Mouse (Mus musculus) forebrain, embryonic 10.5 days (tissue): Measurements from ENCODE around the gene Agmat. TPM values are rescaled to one million over a fixed set of nuclear protein-coding genes. Genes with fewer than 3 reads are reported as not detected.
A peak's percentile ranks its signal among the peaks of the same experiment; 100 is the strongest.

Experiments used
- DNase-seq: peaks from one replicate; pipeline ENCODE4 v3.0.0-alpha.2; 2017; ENCODE audit warnings: low spot score; ENCODE audit errors: extremely low spot score
- H3K27ac ChIP-seq: fragments of 300-500 bp; sonication (generic); 2 replicates; pipeline ENCODE4 v1.5.1; 2016; ENCODE audit warnings: mild to moderate bottlenecking
- H3K27me3 ChIP-seq: fragments of 300-500 bp; sonication (generic); 2 replicates; pipeline ENCODE4 v1.6.1; 2016; ENCODE audit warnings: mild to moderate bottlenecking; ENCODE audit not compliant: poor library complexity, severe bottlenecking
- H3K36me3 ChIP-seq: fragments of 300-500 bp; sonication (generic); replicated peaks from 2 replicates; pipeline ENCODE4 v1.6.1; 2016; ENCODE audit warnings: mild to moderate bottlenecking, moderate library complexity
- H3K4me1 ChIP-seq: fragments of 300-500 bp; sonication (generic); 2 replicates; pipeline ENCODE4 v1.6.1; 2016
- H3K4me3 ChIP-seq: fragments of 300-500 bp; sonication (generic); 2 replicates; pipeline ENCODE4 v1.5.1; 2016; ENCODE audit warnings: mild to moderate bottlenecking, moderate library complexity
- H3K9me3 ChIP-seq: fragments of 300-500 bp; sonication (generic); 2 replicates; pipeline ENCODE4 v1.6.1; 2016; ENCODE audit warnings: mild to moderate bottlenecking, moderate library complexity
- WGBS: fragments of 180-500 bp; shearing (Covaris S2); methylation state at CpG from one replicate; pipeline ENCODE4 v1.1.7; 2016; 5-methylcytosine and 5-hydroxymethylcytosine counted together
- polyA plus RNA-seq: library from polyadenylated mRNA; unstranded; fragments of >200 nt; fragmentation: Nextera tagmentation; extraction: Ambion mirVana; gene quantifications from 2 replicates; pipeline ENCODE4 v1.2.1, GENCODE M21; 2016

Gene Agmat
- polyA plus RNA-seq, 1 experiment from 2014 or later = not detected

DNA sequence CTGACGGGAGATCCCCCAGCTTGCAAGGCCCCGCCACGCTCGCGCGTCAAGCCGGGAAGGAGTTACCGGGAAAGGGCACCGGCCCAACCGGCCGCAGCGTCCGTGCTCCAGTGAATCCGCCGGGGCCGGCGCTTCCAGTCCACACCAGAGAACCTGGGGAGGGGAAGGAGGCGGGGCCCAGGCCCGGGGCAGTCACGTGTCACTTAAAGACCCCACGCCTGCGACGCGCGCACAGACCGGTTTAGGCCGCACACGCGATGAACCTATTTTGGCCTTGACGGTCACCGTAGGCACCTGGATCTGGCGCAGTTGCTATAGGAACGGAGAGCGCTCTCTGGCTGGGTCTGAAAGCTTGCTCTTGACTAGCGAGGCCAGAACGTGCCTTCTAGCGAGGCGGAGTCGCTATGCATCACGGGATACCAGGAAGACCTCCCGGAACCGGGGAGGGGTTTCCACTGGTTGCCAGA lies 44.1 kb downstream of the Agmat start, which contains the start of gene Dnajc16:
TSS of gene Dnajc16 (minus strand) at position 408 of the 467 bp plus-strand sequence.
- Histone ChIP-seq H3K27ac (peak within 1 kb of the TSS; percentile 94), H3K9me3 (no peaks in the 10 kb centered on the region), H3K4me3 (peak within 1 kb of the TSS; percentile 86), H3K4me1 (peaks cover 49% of the 10 kb centered on the region), H3K36me3 (peaks cover 19% of the 10 kb centered on the region), H3K27me3 (no peaks in the 10 kb centered on the region)
- WGBS = under 1% methylated on average over 42 of the region's 42 CpGs
- DNase-seq = peak; percentile 99

DNA sequence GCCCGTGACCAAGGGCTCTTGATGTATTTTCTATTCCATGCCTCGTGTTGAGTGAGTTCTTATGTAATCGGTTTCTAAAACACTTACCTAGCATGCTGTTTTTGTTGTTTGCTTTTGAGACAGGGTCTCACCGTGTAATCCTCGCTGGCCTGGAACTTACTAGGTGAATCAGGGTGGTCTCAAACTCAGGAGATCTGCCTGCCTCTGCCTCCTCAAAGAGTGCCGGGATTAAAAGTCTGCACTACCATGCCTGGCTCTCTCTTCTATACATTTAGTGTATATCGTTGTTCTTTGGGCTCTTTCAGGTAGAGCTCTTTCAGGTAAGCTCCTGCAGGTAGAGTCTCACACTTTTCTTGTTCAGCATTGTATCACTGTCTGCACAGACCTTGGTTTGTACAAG lies 45.0 kb downstream of the Agmat start:
- Histone ChIP-seq H3K4me3 (no peak overlapping the region; the same call in 1 of the 2 replicates), H3K36me3 (peaks cover 20% of the 10 kb centered on the region), H3K9me3 (no peaks in the 10 kb centered on the region), H3K4me1 (peaks cover 49% of the 10 kb centered on the region), H3K27me3 (no peaks in the 10 kb centered on the region), H3K27ac (no peak overlapping the region)
- 87% methylated on average over 7 of the region's 7 CpGs for WGBS
- no peak for DNase-seq

DNA sequence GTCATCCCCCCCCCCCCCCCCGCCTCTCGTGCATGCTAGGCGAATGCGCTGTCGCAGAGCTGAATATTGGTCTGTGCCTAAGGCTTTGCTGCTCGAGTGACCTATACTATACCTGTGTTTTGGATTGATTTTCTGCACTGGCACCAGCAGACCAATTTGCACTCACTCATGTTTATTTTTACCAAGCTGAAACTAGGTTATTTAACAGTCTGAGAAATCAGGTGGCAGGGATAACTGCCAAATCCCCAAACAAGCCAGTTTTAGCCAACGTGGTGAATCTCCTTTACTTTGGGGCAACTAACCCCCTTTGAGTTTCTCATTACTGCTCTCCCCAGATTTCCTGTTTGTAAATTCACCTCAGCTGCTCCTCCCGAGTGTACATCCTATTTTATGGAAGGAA lies 45.5 kb downstream of the Agmat start:
- Histone ChIP-seq H3K9me3 (no peaks in the 10 kb centered on the region), H3K4me1 (peaks cover 49% of the 10 kb centered on the region), H3K27ac (no peak overlapping the region), H3K36me3 (peaks cover 24% of the 10 kb centered on the region), H3K27me3 (no peaks in the 10 kb centered on the region), H3K4me3 (no peak overlapping the region)
- 88% methylated on average over 8 of the region's 8 CpGs for WGBS
- no peak for DNase-seq

DNA sequence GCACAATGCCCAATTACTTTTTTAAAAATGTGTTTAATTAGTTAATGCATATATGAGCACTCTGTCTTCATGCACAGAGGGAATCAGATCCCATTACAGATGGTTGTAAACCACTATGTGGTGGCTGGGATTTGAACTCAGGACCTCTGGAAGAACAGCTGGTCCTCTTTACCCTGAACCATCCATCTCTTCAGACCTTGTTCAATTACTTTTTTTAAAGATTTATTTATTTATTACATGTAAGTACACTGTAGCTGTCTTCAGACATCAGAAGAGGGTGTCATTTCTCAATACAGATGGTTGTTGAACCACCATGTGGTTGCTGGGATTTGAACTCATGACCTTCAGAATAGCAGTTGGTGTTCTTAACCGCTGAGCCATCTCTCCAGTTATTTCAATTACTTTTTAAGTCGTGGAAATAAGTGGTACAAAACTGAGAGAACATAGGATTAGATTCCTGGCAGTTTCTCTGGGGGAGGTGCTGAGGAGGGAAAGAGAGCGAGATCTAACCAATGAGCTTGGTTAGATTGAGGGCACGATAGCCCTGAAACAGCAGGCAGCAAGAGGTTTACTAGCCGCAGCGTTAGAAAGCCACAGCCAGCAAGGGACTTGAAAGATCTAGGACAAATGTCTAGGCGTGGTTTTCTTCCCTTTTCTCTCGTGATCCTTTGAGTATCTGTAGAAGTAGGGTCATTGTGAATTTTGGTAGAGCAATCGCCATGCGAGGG lies 46.2 kb downstream of the Agmat start:
- peaks cover 49% of the 10 kb centered on the region for H3K4me1 ChIP-seq
- no peaks in the 10 kb centered on the region for H3K9me3 ChIP-seq
- no peak for DNase-seq
- peak overlapping the region; percentile 79 for H3K4me3 ChIP-seq
- WGBS = 11% methylated on average over 10 of the region's 10 CpGs
- H3K27ac ChIP-seq = peak overlapping the region; percentile 93
- no peaks in the 10 kb centered on the region for H3K27me3 ChIP-seq
- peaks cover 27% of the 10 kb centered on the region for H3K36me3 ChIP-seq

DNA sequence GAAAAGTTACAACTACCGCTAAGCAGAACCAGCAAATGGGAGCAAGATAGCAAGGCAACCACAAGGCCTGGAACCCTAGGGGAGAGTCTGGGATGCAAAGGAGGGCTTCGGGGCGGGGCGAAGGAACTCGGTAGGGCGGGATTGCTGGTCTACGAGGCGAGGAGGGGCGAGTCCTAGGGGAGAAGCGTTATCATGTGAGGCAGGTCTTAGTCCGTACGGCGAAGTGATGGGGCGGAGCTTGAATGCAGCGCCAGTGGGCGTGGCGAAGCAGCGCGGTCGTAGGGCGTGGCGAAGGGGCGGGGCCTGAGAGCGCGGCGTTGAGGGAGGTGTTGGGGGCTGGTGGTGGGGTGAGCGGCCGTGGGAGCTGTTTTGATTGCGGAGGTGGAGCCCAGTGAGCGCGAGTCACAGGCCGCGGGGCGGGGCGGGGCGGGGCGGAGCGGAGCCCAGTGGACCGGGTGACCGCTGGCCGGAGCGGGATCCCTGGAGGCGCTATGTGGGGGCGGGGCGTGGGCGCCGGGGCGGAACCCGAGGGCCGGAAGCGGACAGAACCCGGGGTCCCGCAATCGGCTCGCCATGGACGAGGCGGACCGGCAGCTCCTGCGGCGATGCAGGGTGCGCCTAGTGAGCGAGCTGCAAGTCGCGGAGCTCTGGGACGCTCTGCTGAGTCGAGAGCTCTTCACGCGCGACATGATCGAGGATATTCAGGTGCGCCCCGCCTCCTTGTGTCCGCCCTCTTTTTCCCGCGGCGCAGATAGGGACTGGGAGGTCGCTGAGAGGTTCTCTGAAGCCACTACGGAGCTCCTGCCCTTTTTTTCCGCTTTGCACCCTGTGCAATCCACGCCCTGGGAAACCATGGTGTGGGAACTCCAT lies 47.0 kb downstream of the Agmat start, which contains the start of gene Casp9:
TSS of gene Casp9 (plus strand) at position 331 of the 870 bp plus-strand sequence.
- Histone ChIP-seq H3K27me3 (no peaks in the 10 kb centered on the region), H3K9me3 (no peaks in the 10 kb centered on the region), H3K4me3 (peak within 1 kb of the TSS; percentile 79), H3K4me1 (peaks cover 49% of the 10 kb centered on the region), H3K27ac (peak within 1 kb of the TSS; percentile 93), H3K36me3 (peaks cover 28% of the 10 kb centered on the region)
- WGBS = under 1% methylated on average over 78 of the region's 80 CpGs
- peak; percentile 99 for DNase-seq

DNA sequence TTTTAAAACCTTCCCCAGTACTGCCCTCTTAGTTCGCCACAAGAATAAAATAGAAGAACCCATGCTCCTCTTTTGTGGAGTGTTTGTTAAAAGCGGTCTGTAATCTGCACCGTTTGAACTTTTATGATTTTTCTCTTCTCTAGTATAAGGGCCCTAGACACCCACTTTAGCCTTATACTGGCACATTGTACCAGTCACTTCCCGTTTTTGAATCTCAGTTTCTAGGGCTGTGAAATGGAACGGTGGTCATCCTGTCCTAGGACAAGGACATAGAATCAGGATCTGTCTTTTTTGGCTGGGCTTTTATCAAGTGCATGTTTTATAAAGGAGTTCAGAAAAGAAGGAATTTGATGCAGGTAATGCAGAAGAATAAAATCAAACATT lies 47.7 kb downstream of the Agmat start:
- 19% methylated on average over 5 of the region's 5 CpGs for WGBS
- Histone ChIP-seq H3K27me3 (no peaks in the 10 kb centered on the region), H3K9me3 (no peaks in the 10 kb centered on the region)

DNA sequence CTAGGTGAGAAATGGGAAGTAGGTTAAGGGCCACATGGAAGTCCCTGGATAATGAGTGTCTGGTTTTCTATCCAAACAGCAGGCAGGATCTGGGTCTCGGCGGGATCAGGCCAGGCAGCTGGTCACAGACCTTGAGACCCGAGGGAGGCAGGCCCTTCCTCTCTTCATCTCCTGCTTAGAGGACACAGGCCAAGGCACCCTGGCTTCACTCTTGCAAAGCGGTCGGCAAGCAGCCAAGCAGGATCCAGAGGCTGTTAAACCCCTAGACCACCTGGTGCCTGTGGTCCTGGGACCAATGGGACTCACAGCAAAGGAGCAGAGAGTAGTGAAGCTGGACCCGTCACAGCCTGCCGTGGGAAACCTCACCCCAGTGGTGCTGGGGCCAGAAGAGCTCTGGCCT lies 49.9 kb downstream of the Agmat start:
- no peak overlapping the region for H3K27ac ChIP-seq
- DNase-seq = no peak
- peaks cover 31% of the 10 kb centered on the region for H3K4me1 ChIP-seq
- no peaks in the 10 kb centered on the region for H3K27me3 ChIP-seq
- H3K9me3 ChIP-seq = no peaks in the 10 kb centered on the region
- no peak overlapping the region for H3K4me3 ChIP-seq
- H3K36me3 ChIP-seq = peaks cover 30% of the 10 kb centered on the region
- 87% methylated on average over 7 of the region's 7 CpGs for WGBS

More for the DNA sequence above, 47.7 kb downstream of the Agmat start:
- peaks cover 30% of the 10 kb centered on the region for H3K36me3 ChIP-seq
- peaks cover 49% of the 10 kb centered on the region for H3K4me1 ChIP-seq
- peak overlapping the region; percentile 79 for H3K4me3 ChIP-seq
- DNase-seq = no peak
- peak overlapping the region; percentile 93 for H3K27ac ChIP-seq

DNA sequence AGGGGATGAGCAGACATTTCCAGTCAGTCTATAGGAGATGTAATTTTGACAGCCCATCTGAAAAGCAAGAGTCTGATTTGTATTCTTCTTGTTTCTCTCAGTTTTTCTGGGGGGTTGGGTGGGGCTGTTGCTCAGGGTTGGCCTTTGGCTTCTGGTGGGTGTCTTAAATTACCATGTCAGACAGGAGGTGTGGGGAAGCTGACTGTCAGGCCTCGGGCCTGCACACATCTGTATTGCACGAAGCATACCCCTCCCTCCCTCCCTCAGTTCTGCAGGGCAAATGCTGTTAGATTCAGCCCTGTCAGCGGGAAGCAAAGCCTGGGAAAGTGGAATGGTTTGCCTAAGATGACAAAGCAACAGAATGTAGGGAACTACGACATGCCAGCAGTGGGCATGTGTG lies 50.5 kb downstream of the Agmat start:
- H3K9me3 ChIP-seq = no peaks in the 10 kb centered on the region
- no peak for DNase-seq
- no peak overlapping the region for H3K4me3 ChIP-seq
- H3K27ac ChIP-seq = no peak overlapping the region
- H3K4me1 ChIP-seq = peaks cover 30% of the 10 kb centered on the region
- peaks cover 30% of the 10 kb centered on the region for H3K36me3 ChIP-seq
- 90% methylated on average over 4 of the region's 4 CpGs for WGBS
- H3K27me3 ChIP-seq = no peaks in the 10 kb centered on the region

DNA sequence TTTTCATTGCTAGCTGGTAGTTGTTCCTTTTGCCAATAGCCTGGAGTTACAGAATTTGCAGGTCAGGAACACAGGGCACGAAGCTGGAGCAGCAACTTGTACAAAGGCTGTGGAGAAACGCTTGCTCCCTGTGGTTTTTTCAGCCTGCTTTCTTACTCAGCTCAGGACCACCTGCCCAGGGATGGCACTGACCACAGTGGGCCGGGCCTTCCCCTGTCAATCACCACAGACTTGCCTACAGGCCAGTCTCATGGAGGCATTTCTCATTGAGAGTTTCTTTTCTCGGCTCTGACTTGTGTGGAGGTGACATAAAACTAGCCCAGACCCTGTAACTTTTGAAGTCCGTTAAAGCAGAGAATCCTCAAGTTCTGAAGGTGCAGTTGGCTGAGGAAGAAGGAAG lies 51.1 kb downstream of the Agmat start:
- Histone ChIP-seq H3K4me3 (no peak overlapping the region), H3K27ac (no peak overlapping the region), H3K27me3 (no peaks in the 10 kb centered on the region), H3K9me3 (no peaks in the 10 kb centered on the region), H3K4me1 (peaks cover 26% of the 10 kb centered on the region), H3K36me3 (peaks cover 31% of the 10 kb centered on the region)
- no peak for DNase-seq
- WGBS = 93% methylated on average over 5 of the region's 5 CpGs

DNA sequence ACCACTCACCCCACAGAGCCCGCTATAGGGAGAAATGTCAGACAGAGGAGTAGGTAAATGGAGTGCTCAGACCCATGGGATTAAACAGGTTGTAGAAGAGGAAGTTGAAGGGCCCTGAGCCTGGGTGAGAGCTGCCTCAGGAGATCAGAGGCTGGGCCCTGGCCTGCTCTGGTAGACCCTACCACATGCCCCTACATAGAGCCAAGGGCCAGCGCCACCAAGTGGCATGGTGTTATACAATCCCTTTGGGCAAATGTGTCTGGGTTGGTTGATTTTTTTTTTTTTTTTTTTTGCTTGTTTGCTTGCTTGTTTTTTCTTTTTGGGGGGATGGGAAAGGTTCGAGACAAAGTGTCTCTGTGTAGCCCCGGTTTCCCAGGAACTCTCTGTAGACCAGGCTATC lies 57.6 kb downstream of the Agmat start:
- Histone ChIP-seq H3K27me3 (no peaks in the 10 kb centered on the region), H3K9me3 (peaks cover 7% of the 10 kb centered on the region; the same call in 1 of the 2 replicates), H3K36me3 (peaks cover 65% of the 10 kb centered on the region), H3K4me3 (no peak overlapping the region), H3K27ac (no peak overlapping the region), H3K4me1 (no peaks in the 10 kb centered on the region)
- no peak for DNase-seq
- WGBS = 86% methylated on average over 4 of the region's 4 CpGs

DNA sequence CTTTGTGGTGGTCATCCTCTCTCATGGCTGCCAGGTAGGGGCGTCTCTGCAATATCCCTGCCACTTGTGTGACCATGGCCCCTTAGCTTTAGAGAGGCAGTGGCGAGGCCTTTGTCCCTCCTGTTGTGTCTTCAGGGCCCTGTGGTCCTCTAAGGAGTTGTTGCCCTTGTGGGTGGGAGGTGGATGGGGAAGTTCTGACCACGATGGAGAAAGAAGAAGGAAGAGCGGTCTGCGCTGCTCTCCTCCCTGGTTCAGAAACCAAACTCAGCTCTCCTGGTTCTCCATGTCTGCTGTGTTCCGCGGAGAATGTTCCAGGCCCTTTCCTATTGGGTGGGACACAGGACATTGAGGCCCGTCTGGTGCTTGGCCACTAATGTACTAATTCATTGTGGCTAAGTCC lies 59.4 kb downstream of the Agmat start:
- H3K27me3 ChIP-seq = no peaks in the 10 kb centered on the region
- peaks cover 7% of the 10 kb centered on the region; the same call in 1 of the 2 replicates for H3K9me3 ChIP-seq
- H3K27ac ChIP-seq = no peak overlapping the region
- WGBS = 97% methylated on average over 8 of the region's 8 CpGs
- H3K4me1 ChIP-seq = no peaks in the 10 kb centered on the region
- H3K36me3 ChIP-seq = peaks cover 83% of the 10 kb centered on the region
- H3K4me3 ChIP-seq = no peak overlapping the region
- no peak for DNase-seq
